In the genomic region with DNA sequence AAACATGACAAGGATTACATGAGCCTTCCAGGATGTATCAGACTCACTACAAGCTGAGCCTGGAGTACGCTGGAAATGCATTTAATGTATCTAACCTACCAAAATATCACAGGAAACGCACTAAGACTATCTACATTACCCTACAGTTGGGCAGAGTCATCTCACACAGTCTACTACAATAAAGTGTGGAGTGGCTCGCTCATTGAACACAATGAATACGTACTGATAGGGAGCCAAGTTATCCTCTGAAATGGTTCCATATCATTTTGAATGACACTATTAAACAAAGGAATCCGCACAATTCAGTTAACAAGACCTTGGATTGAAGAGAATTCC, we compare ENCODE assay signal across 15 mouse cellular contexts. TPM values are rescaled to one million over a fixed set of nuclear protein-coding genes. Genes with fewer than 3 reads are reported as not detected.
DNase-seq lines count a peak whose midpoint lies in the region; ATAC-seq and TF ChIP-seq lines count a peak whose summit lies in the region.
"Had no signal": no experiment of that assay in that cellular context is flagged by ENCODE, and none has a peak within 500 bp of the region (broad histone marks: within the 10 kb centered on the region; RNA-seq: fewer than 3 reads in every experiment).

No protein-coding gene starts in this region.

- peak overlapping the region; percentile 50; the same call in 1 of the 2 replicates for H3K9ac ChIP-seq in heart, embryonic 13.5 days
- H3K9ac ChIP-seq in MEL (ENCODE audit: control insufficient read depth, low read depth, low read length, poor library complexity, severe bottlenecking), result no peak overlapping the region
- H3K9ac ChIP-seq in heart, embryonic 16.5 days (ENCODE audit: low read length), result peak overlapping the region; percentile 54; the same call in 1 of the 2 replicates
- H3K9ac ChIP-seq in liver, embryonic 15.5 days, result 0 out of 2 replicates have a peak overlapping the region, but pooled peaks have one; percentile 12
- H3K9ac ChIP-seq: hindbrain, embryonic 14.5 days; limb, embryonic 12.5 days had no signal

- TF ChIP-seq EP300 in MEL (IDR thresholded peaks at IDR 0.05; ENCODE audit: low read depth in 1 of 2, low read length in 2 of 2), result no peak

- 66% methylated on average over 5 of the region's 5 CpGs for WGBS in heart, embryonic 13.5 days
- WGBS in heart, embryonic 16.5 days, result 63% methylated on average over 5 of the region's 5 CpGs
- 48% methylated on average over 5 of the region's 5 CpGs for WGBS in liver, embryonic 15.5 days (ENCODE audit: insufficient replicate concordance)

- no peaks in the 10 kb centered on the region for H3K9me3 ChIP-seq in heart, embryonic 13.5 days
- no peaks in the 10 kb centered on the region for H3K9me3 ChIP-seq in MEL (replicated peaks; ENCODE audit: insufficient read depth, low read length)
- no peaks in the 10 kb centered on the region for H3K9me3 ChIP-seq in heart, embryonic 16.5 days (replicated peaks; ENCODE audit: control insufficient read depth, low read length)
- H3K9me3 ChIP-seq in liver, embryonic 15.5 days (replicated peaks), result no peaks in the 10 kb centered on the region
- H3K9me3 ChIP-seq: limb, embryonic 12.5 days; midbrain, embryonic 10.5 days had no signal

- no peak overlapping the region for H3K4me3 ChIP-seq in heart, embryonic 13.5 days
- no peak overlapping the region for H3K4me3 ChIP-seq in MEL (ENCODE audit: control insufficient read depth in 1 of 2, insufficient read depth in 1 of 2, low read depth in 2 of 2, low read length in 2 of 2)
- H3K4me3 ChIP-seq in heart, embryonic 16.5 days (ENCODE audit: low read length), result no peak overlapping the region
- no peak overlapping the region for H3K4me3 ChIP-seq in liver, embryonic 15.5 days (replicated peaks)
- H3K4me3 ChIP-seq: left cerebral cortex, adult 2 months; limb, embryonic 12.5 days; midbrain, embryonic 10.5 days had no signal

- intact Hi-C loops in heart, postnatal 25 days (cut with DNase I), result no loop called here
- intact Hi-C loops in left cerebral cortex, postnatal 4 days (cut with DNase I), result no loop called here

- no peaks in the 10 kb centered on the region for H3K36me3 ChIP-seq in heart, embryonic 13.5 days
- H3K36me3 ChIP-seq in MEL (ENCODE audit: control insufficient read depth in 1 of 2, insufficient read depth in 2 of 2, low read length in 2 of 2), result peaks cover 0 to 32% of the 10 kb centered on the region in 2 experiments; a peak in 2 of 4 replicates
- no peaks in the 10 kb centered on the region for H3K36me3 ChIP-seq in heart, embryonic 16.5 days (ENCODE audit: control insufficient read depth, insufficient read depth)
- no peaks in the 10 kb centered on the region for H3K36me3 ChIP-seq in liver, embryonic 15.5 days (replicated peaks)
- H3K36me3 ChIP-seq: limb, embryonic 12.5 days; midbrain, embryonic 10.5 days had no signal

- no peak for TF ChIP-seq RAD21 in MEL (IDR thresholded peaks at IDR 0.05; ENCODE audit: low read depth, low read length)

- TF ChIP-seq CTCF in MEL (IDR thresholded peaks at IDR 0.05 in 2 of 3, conservative IDR thresholded peaks at IDR 0.05 in 1 of 3; ENCODE audit: control insufficient read depth in 1 of 3, insufficient read depth in 1 of 3, low read depth in 2 of 3, low read length in 3 of 3, poor library complexity in 1 of 3, severe bottlenecking in 1 of 3), result no peak

- H3K27ac ChIP-seq in heart, embryonic 13.5 days (replicated peaks), result peak overlapping the region; percentile 97
- H3K27ac ChIP-seq in MEL (ENCODE audit: control insufficient read depth, low read depth, low read length), result peak overlapping the region; percentile 52
- H3K27ac ChIP-seq in heart, embryonic 16.5 days (ENCODE audit: low read length), result peak overlapping the region; percentile 93
- H3K27ac ChIP-seq in liver, embryonic 15.5 days (replicated peaks), result peak overlapping the region; percentile 79
- H3K27ac ChIP-seq: hindbrain, embryonic 14.5 days; limb, embryonic 12.5 days; midbrain, embryonic 10.5 days had no signal

- DNase-seq in heart, postnatal 25 days (ENCODE audit: low spot score), result no peak
- DNase-seq in MEL (ENCODE audit: low read depth, low spot score), result no peak
- no peak for DNase-seq in left cerebral cortex, postnatal 4 days
- no peak for DNase-seq in embryo, embryonic 10 days (ENCODE audit: low spot score)
- DNase-seq: adrenal gland, adult 8-10 months; cerebellum, adult 11-12 months; gastrocnemius, postnatal 10 days; thymus, postnatal 4 days had no signal

- H3K27me3 ChIP-seq in heart, embryonic 13.5 days (replicated peaks), result no peaks in the 10 kb centered on the region
- H3K27me3 ChIP-seq in MEL (ENCODE audit: control insufficient read depth in 1 of 2, insufficient read depth in 2 of 2, low read length in 2 of 2), result no peaks in the 10 kb centered on the region
- no peaks in the 10 kb centered on the region for H3K27me3 ChIP-seq in heart, embryonic 16.5 days (ENCODE audit: control insufficient read depth, insufficient read depth, low read length)
- H3K27me3 ChIP-seq in liver, embryonic 15.5 days, result no peaks in the 10 kb centered on the region
- H3K27me3 ChIP-seq: limb, embryonic 12.5 days had no signal

- H3K79me2 ChIP-seq in MEL (ENCODE audit: control insufficient read depth, insufficient read depth, low read length, poor library complexity), result no peaks in the 10 kb centered on the region

- no peak for TF ChIP-seq POLR2A in MEL (IDR thresholded peaks at IDR 0.05; ENCODE audit: control insufficient read depth in 1 of 2, insufficient read depth in 1 of 2, low read depth in 1 of 2, low read length in 2 of 2, poor library complexity in 1 of 2)

- peaks cover 42% of the 10 kb centered on the region for H3K4me1 ChIP-seq in heart, embryonic 13.5 days
- H3K4me1 ChIP-seq in MEL (ENCODE audit: control insufficient read depth in 1 of 2, insufficient read depth in 2 of 2, low read length in 2 of 2), result peaks cover 22 to 28% of the 10 kb centered on the region in 2 experiments
- peaks cover 22% of the 10 kb centered on the region for H3K4me1 ChIP-seq in heart, embryonic 16.5 days (ENCODE audit: control insufficient read depth, insufficient read depth, low read length)
- H3K4me1 ChIP-seq in liver, embryonic 15.5 days (replicated peaks), result peaks cover 56% of the 10 kb centered on the region
- H3K4me1 ChIP-seq: limb, embryonic 12.5 days; midbrain, embryonic 10.5 days had no signal

- H3K4me2 ChIP-seq in heart, embryonic 13.5 days, result peak overlapping the region; percentile 46
- H3K4me2 ChIP-seq in heart, embryonic 16.5 days (ENCODE audit: low read depth, low read length), result peak overlapping the region; percentile 36; the same call in 1 of the 2 replicates
- peak overlapping the region; percentile 40 for H3K4me2 ChIP-seq in liver, embryonic 15.5 days
- H3K4me2 ChIP-seq: hindbrain, embryonic 14.5 days; limb, embryonic 12.5 days had no signal

- no peak for ATAC-seq in heart, embryonic 13.5 days (ENCODE audit: extremely low read depth, insufficient number of reproducible peaks, low FRiP score, low TSS enrichment)
- ATAC-seq in heart, embryonic 16.5 days (replicated peaks; ENCODE audit: extremely low read depth, insufficient read depth, low FRiP score), result no peak
- no peak for ATAC-seq in liver, embryonic 15.5 days (ENCODE audit: insufficient read depth)

TF ChIP-seq in MEL, 35 proteins besides CTCF, POLR2A, EP300 and RAD21:
- no peak for TF ChIP-seq BHLHE40 (IDR thresholded peaks at IDR 0.05; ENCODE audit: borderline replicate concordance, low read depth, low read length)
- no peak for TF ChIP-seq SMC3 (IDR thresholded peaks at IDR 0.05; ENCODE audit: low read depth, low read length)
- TF ChIP-seq MXI1 (IDR thresholded peaks at IDR 0.05; ENCODE audit: low read depth, low read length), result no peak
- TF ChIP-seq TBP (IDR thresholded peaks at IDR 0.05; ENCODE audit: low read depth, low read length), result no peak
- TF ChIP-seq SIN3A (IDR thresholded peaks at IDR 0.05; ENCODE audit: low read length), result no peak
- no peak for TF ChIP-seq MYB (IDR thresholded peaks at IDR 0.05; ENCODE audit: low read depth, low read length)
- TF ChIP-seq KAT2A (conservative IDR thresholded peaks at IDR 0.05; ENCODE audit: low read depth, low read length), result no peak
- no peak for TF ChIP-seq MAX (IDR thresholded peaks at IDR 0.05; ENCODE audit: low read length)
- no peak for TF ChIP-seq ZMIZ1 (IDR thresholded peaks at IDR 0.05; ENCODE audit: low read depth, low read length)
- no peak for TF ChIP-seq HCFC1 (IDR thresholded peaks at IDR 0.05; ENCODE audit: low read depth, low read length)
- TF ChIP-seq MAZ (IDR thresholded peaks at IDR 0.05; ENCODE audit: low read depth, low read length), result no peak
- no peak for TF ChIP-seq CHD2 (IDR thresholded peaks at IDR 0.05; ENCODE audit: low read length)
- TF ChIP-seq JUND (IDR thresholded peaks at IDR 0.05; ENCODE audit: low read depth, low read length), result no peak
- TF ChIP-seq NRF1 (IDR thresholded peaks at IDR 0.05; ENCODE audit: insufficient read depth, low read depth, low read length, poor library complexity, severe bottlenecking), result no peak

RNA-seq across cellular contexts. Expression of a gene that starts 28.1 kb away (rescaled TPM):
- 6.8 and 7.0 TPM in 2 replicates for polyA plus RNA-seq in heart, embryonic 13.5 days (2015; fragmentation: Nextera tagmentation; extraction: Ambion mirVana)
- 10 to 100 TPM; 26.9 to 28.3 TPM for total RNA-seq in heart, postnatal 25 days (2021)
- total RNA-seq in MEL (2012; rRNA removed), result 3.0 and 3.4 TPM in 2 replicates
- 1 to 10 TPM in 1 of 2 experiments, not detected in 1; 10.0 TPM for polyA plus RNA-seq in MEL (2012; ENCODE audit: insufficient read depth in 1 of 2, insufficient read length in 2 of 2, low read depth in 1 of 2, low replicate concordance in 2 of 2, missing spikeins in 1 of 2)
- polyA plus RNA-seq in heart, embryonic 16.5 days (2015; fragmentation: Nextera tagmentation; extraction: Ambion mirVana), result 9.6 and 11.1 TPM in 2 replicates
- 8.5 and 9.5 TPM in 2 replicates for polyA plus RNA-seq in liver, embryonic 15.5 days (2015; fragmentation: Nextera tagmentation; extraction: Ambion mirVana)
- total RNA-seq in left cerebral cortex, postnatal 4 days (2021), result 1 to 10 TPM; 3.6 to 5.6 TPM

RNA-seq across cellular contexts. Expression of a gene that starts 50.4 kb away (rescaled TPM):
- 41.1 TPM in 2 replicates for polyA plus RNA-seq in heart, embryonic 13.5 days (2015; fragmentation: Nextera tagmentation; extraction: Ambion mirVana)
- total RNA-seq in heart, postnatal 25 days (2021), result 10 to 100 TPM; 19.9 to 20.9 TPM
- 3.9 and 4.5 TPM in 2 replicates for total RNA-seq in MEL (2012; rRNA removed)
- polyA plus RNA-seq in MEL (2012; ENCODE audit: insufficient read depth in 1 of 2, insufficient read length in 2 of 2, low read depth in 1 of 2, low replicate concordance in 2 of 2, missing spikeins in 1 of 2), result 10 to 100 TPM in 1 of 2 experiments, not detected in 1; 38.4 TPM
- 40.2 and 43.4 TPM in 2 replicates for polyA plus RNA-seq in heart, embryonic 16.5 days (2015; fragmentation: Nextera tagmentation; extraction: Ambion mirVana)
- 24.9 and 25.7 TPM in 2 replicates for polyA plus RNA-seq in liver, embryonic 15.5 days (2015; fragmentation: Nextera tagmentation; extraction: Ambion mirVana)
- total RNA-seq in left cerebral cortex, postnatal 4 days (2021), result 10 to 100 TPM; 26.3 to 33.6 TPM
